Mouse (Mus musculus) kidney, adult 18-20 months (tissue): ENCODE results near the gene Mapk3.
A peak's percentile ranks its signal among the peaks of the same experiment; 100 is the strongest.
"Not testable (repeated sequence)": the region's sequence is repeated elsewhere in the genome, so short reads cannot be mapped to it uniquely, and the experiment has no call there.

ENCODE experiments used
- DNase-seq: peaks from one replicate; pipeline ENCODE4 v3.0.0; 2021

Mapk3 gene

DNA sequence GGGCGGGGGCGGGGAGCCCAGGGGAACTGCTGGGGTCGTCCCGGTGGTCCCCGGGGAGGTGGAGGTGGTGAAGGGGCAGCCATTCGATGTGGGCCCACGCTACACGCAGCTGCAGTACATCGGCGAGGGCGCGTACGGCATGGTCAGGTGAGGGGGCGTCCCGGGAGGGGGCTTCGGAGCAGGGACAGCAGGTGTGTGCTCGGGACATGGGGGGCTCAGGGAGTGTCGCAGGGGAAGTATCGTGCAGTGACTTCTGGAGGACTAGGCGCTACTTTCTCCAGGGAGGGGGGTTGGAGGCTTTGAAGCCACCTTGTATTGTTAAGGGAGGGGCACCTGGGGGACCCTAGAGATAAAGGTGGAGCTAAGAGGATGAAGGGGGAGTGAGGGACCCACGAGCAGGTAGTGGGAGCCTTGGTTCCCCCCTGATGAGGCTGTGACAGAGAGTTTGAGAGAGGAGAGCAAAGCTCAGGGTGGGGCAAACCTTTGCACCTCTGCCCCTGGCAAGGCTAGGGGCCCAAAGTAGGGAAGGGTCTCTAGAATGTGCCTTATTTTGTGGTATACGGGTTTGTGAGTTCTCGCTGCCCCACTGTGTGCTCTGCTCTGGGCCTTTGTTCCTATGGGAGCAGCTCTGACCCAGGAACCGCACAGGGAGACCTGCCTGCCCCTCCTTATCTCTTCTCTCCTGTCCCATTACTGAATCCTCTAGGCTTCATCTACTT is 430 bp downstream of the Mapk3 start:
- no peak for DNase-seq

GRCm38 (mm10) chr7:126760391-126760802 is 996 bp downstream of the Mapk3 start:
- DNase-seq: peak; percentile 63

- no peak for DNase-seq
These were observed 1.6 kb downstream of the Mapk3 start for GRCm38 (mm10) chr7:126760956-126761355.

DNA sequence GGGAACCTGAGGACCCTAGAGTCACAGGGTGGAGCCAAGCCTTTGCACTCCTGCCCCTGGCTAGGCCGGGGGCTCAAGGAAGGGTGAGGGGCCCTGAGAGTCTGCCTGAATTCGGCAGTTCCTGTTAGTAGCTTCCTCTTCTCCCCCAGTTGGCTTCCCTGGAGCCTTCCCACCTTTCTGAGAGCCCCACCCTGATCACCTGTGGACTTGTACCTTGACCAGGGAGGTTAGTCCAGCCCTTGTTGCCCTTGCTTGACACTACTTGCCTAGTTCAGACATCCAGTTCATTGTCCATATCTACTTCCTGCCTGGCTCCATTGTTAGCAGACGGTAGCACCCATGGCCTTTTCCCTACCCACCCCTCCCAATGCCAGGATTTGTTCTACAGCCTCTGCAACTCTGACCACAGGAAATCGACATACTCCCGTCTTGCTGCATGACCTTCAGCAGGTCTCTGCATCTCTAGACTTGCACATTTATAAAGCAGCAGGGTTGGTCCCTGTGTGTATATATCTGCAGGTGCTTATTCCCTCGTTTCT is 2.2 kb downstream of the Mapk3 start:
- no peak for DNase-seq

- no peak for DNase-seq
These were observed 3.1 kb downstream of the Mapk3 start for GRCm38 (mm10) chr7:126762471-126763008.

DNA sequence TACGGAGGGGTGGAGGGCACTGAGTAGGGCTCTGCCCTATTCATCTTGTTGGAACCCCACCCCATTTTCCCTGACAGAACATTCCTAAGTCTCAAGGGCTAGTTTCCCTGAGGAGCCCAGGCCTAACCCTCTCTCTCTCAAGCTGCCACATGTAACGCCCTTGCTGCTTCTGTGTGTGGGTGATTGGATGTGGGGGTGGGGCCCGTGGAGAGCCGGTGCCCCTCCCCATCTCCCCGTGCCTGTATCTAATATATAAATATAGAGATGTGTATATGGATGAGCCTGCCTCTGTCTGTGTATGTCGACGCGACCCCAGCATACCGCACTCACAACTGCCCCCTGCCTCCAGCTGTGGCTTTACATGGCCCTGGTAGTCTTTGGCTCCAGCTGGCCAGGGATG is 6.1 kb downstream of the Mapk3 start:
- no peak for DNase-seq

GRCm38 (mm10) chr7:126766201-126766600 is 6.8 kb downstream of the Mapk3 start, which contains the start of gene Gdpd3:
Gene Gdpd3 (plus strand): TSS chr7:126766334.
- peak; percentile 67 for DNase-seq

DNA sequence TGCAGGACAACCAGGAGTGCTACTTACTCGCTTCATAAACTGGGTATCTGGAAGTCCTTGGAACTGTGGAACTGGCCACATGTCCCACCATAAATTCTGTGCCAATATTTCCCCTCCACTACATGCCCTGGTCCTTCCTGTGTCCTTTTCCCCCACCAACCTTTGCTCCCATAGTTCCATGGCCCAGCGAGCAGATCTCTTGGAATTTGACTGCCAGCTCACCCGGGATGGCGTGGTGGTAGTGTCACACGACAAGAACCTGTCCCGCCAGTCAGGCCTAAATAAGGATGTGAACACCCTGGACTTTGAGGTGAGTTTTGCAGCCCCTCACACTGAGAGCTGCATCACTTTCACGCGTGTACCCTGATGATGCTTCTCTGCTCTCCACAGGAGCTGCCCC is 7.6 kb downstream of the Mapk3 start:
- no peak for DNase-seq

DNA sequence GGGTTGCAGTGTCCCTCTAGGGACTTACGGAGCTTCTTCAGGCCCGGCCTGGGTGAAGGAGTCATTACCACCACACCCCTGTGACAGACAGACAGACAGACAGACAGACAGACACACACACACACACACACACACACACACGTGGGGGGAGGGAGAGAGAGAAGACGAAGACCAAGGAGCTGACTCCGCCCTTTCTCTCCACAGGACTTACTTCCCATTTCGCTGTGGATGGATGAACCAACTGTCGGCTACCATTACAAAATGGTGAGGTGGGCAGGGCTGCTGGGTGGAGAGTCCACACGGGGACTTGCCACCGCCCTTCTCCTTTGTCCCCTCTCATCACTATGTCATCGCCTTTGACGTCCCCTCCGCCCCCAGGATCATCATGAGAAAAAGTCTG is 11.4 kb downstream of the Mapk3 start:
- DNase-seq: no peak

GRCm38 (mm10) chr7:126773351-126773750 is 13.9 kb downstream of the Mapk3 start:
- no peak for DNase-seq

- no peak for DNase-seq
These were observed 15.1 kb downstream of the Mapk3 start for GRCm38 (mm10) chr7:126774463-126774862.

DNA sequence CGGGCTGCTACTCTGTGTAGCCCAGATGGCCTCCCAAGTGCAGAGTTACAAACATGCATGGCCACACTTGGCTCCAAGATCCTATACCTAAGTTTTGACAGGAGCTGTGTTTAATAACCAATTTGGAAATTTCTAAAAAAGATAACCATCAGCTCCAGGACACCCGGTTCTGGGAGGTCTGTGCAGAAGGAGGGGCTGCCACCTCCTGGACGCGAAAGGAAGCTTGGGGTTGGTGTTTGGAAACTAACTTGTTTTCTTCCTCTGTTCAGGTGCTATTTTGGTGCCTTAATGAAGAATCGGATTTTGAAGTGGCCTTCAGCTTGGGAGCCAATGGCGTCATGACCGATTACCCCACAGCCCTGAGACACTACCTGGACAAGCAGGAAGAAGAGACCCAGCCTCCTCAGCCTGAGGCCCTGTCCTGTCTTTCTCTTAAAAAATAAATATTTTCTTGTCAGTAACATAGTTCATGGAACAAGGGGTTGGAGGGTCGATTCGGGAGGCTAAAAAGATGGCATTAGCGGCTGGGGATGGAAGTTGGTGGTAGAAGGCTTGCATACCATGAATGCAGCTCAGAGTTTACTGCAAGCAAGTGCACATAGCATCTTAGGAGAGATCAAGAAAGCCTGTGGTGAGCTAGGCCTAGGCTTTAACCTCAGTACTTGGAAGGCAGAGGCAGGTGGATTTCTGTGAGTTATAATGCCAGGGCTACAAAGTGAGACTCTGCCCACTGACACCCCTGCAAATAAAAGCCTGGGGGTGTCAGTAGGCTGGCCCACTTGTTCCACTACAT is 16.0 kb downstream of the Mapk3 start:
- DNase-seq: no peak

GRCm38 (mm10) chr7:126775978-126776234 is 16.5 kb downstream of the Mapk3 start:
- no peak for DNase-seq

DNA sequence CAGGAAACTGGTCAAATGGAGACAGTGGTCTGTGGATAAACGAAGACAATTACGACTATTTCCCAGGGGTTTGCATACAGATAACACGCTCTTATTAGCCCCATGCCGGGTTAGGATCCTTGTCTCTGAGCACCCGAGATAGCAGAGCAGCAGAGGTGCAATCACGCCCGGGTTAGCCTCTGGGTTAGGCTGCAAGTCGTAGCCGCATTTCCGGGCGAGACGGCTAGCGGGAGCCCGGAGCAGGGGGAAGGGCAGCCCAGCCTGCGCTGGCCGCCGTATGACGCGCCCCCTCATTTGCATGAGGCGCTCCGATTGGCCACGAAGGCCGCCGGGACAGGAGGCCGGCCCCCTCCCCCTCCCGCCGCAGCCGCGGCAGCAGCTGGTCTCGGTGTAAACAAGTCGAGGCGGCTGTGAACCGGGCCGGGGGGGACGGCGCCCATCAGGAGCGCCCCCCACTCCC is 17.2 kb downstream of the Mapk3 start, which contains the start of gene Ypel3:
Gene Ypel3 (plus strand): TSS at position 358 of the 460 bp plus-strand sequence.
- DNase-seq: peak; percentile 93

DNA sequence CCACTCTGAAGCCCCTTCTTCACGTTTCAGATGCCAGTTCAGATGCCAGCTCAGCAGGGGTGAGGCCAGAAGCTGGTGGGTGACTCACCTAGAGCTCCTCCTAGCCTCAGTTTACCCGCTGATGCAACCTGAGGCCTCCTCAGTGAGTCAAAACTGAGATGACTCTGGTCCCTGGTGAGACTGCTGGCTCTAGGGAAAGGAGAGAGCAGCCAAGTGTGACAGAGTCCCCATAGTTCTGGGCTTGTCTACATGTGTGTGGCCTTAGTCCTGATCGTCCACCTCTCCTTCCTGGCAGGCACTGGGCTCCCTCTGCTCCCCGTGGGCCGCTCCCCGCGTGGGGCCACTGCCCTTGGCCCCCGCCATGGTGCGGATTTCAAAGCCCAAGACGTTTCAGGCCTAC is 18.1 kb downstream of the Mapk3 start:
- DNase-seq: peak; percentile 51

DNA sequence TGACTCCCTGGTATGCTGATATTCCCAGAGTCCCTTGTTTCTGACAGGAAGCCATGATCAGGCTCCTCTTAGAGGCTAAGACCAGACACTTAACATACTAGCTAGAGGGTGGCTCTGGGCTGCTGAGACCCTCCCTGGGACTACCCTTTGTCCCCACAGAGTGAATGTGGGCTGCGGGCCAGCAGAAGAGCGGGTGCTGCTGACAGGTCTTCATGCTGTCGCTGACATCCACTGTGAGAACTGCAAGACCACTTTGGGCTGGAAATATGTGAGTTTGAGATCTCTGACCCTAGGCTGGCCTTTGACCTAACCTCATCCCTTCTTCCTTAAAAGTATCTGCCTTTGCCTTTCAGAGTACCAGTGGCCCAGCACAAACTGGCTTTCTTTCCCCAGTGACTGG is 18.7 kb downstream of the Mapk3 start:
- DNase-seq: no peak

GRCm38 (mm10) chr7:126779101-126779500 is 19.7 kb downstream of the Mapk3 start:
- DNase-seq: not testable (repeated sequence)

- DNase-seq: peak; percentile 88
These were observed 20.9 kb downstream of the Mapk3 start for GRCm38 (mm10) chr7:126779983-126780970.

DNA sequence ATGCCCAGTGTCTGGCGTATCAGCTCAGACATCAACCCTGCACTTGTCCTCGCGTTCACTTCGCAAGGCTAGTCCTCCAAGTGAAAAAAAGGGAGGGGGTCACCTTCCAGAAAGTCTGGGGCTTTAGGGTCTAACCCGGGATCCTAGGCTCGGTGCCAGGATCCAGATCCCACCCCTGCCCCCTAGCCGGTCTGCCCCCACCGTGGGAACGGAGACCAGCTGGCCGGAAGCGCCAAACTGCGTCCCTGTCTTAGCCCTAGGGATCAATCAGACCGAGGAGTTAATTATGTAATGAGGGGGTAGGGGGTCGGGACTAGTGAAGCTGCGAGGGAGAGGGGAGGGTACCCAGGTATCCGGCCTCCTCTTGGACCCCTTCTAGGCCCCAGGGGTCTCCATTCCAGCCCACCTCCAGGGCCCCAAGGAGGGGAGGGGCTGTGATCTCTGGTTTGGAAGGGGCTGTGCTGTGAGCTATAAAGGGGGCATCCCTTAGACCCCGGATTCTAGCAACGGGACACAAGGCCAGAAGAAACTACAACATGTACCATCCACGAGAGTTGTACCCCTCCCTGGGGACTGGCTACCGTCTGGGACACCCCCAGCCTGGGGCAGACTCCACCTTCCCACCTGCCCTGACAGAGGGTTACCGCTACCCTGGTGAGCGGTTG is 21.7 kb downstream of the Mapk3 start, which contains the start of gene Tbx6:
Gene Tbx6 (plus strand): TSS at position 513 of the 665 bp plus-strand sequence.
- no peak for DNase-seq

DNA sequence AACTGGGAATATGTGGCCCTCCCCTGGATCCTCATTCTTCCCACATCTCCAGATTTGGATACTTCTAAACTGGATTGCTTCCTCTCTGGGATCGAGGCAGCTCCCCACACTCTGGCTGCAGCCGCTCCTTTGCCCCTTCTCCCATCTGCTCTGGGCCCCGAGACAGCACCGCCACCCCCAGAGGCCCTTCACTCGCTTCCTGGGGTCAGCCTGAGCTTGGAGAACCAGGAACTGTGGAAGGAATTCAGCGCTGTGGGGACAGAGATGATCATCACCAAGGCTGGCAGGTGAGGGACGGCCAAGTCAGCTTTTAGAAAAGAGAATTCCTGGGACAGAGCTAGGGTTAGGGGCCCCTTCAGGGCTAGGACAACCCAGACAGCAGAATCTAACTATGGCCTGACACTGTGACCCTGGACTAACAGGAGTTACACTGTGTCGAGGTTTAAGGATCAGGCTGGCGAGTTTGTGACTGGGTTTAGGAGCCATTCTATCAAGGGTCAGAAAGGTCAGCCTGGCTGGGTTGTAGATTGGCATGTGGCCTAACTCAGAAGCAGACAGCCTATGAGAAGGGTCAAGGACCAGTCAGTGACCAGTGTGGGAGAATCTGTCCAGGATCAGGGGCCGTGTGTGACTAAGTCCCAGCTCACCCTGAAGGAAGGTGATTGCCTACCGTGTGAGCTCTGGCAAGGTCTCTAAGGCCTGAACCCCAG is 22.4 kb downstream of the Mapk3 start:
- no peak for DNase-seq

DNA sequence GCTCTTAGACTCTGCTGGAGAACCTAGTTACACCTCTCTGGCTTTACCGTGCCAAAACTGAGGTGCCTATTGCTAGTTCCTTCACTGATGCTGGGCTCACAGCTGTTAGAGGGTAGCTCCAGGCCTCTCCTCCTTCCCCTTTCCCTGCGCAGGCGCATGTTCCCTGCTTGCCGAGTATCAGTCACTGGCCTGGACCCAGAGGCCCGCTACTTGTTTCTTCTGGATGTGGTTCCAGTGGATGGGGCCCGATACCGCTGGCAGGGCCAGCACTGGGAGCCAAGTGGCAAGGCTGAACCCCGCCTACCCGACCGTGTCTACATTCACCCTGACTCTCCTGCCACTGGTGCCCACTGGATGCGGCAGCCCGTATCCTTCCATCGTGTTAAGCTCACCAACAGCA is 23.3 kb downstream of the Mapk3 start:
- no peak for DNase-seq
